Mouse (Mus musculus) embryo, embryonic 10 days (tissue): Measurements from ENCODE around the gene Shisal1.
A peak's percentile ranks its signal among the peaks of the same experiment; 100 is the strongest.

Source experiments
- DNase-seq: peaks from one replicate; pipeline ENCODE4 v3.0.0-alpha.2; 2015; ENCODE audit warnings: low spot score

Shisal1 gene

GRCm38 (mm10) chr15:84372801-84373200 lies 74.1 kb downstream of the Shisal1 start:
- peak; percentile 57 for DNase-seq

- DNase-seq = no peak
Measured at GRCm38 (mm10) chr15:84367402-84367801, 79.5 kb downstream of the Shisal1 start.

DNA sequence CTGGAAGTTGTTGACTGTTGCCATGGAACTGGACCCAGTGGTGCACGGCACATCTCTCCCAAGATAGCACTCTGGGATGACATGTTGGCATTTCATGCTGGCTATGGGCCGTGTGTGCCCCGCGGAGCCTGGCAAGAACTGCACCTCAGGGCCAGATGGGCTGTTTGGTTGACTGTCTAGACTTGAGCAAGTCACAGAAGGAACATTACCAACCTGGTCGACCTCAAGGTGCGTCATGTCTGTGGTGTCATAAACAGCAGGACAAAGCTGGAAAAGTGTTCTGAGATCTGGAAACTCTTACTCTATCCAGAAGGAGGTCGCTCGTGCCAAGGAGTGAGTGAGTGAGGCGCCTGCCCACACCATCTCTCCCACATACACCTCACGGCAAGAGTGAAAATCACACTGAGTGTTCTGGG lies 80.3 kb downstream of the Shisal1 start:
- DNase-seq = no peak

- DNase-seq = no peak
Measured at GRCm38 (mm10) chr15:84365675-84366381, 81.1 kb downstream of the Shisal1 start.

- DNase-seq = no peak
Measured at GRCm38 (mm10) chr15:84364746-84365145, 82.2 kb downstream of the Shisal1 start.

- DNase-seq = no peak
Measured at GRCm38 (mm10) chr15:84355081-84355480, 91.8 kb downstream of the Shisal1 start.

GRCm38 (mm10) chr15:84351915-84352844 lies 94.7 kb downstream of the Shisal1 start:
- no peak for DNase-seq

DNA sequence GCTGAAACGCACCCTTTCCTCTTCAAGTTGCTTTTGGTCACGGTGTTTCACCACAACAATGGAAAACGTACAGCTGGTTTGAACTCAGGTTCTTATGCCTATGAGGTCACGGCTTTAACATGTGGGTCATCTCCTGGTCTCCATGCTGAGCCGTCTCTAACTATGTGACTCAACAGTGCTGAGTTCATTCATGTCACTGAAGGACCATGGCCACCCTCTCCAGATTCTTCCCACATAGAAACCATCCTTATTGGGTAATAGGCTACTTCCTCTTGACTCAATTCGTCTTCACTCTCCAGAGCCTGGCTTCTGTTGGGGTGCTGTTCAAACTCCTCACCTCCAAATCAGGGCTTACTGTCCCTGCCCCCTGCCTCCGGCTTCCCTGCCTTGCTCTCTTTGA lies 95.6 kb downstream of the Shisal1 start:
- no peak for DNase-seq

GRCm38 (mm10) chr15:84349915-84350738 lies 96.8 kb downstream of the Shisal1 start:
- DNase-seq = peak; percentile 77

DNA sequence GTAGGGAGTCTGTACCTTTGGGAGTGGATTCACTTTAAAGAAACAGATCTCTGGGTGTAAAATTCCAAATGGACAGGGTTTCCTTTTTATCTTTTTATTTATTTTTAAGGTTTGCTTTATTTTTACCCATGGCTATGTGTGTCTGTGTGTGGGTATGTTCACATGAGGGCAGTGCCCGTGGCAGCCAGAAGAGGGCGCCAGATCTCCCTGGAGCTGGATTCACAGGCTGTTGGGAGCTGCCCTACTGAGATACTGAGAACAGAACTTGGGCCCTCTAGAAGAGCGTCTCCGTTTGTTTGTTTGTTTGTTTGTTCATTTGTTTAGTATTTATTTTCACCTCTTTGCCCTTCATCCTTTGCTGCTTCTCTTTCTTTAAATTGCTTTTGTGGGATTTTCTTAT lies 98.1 kb downstream of the Shisal1 start:
- DNase-seq = no peak

DNA sequence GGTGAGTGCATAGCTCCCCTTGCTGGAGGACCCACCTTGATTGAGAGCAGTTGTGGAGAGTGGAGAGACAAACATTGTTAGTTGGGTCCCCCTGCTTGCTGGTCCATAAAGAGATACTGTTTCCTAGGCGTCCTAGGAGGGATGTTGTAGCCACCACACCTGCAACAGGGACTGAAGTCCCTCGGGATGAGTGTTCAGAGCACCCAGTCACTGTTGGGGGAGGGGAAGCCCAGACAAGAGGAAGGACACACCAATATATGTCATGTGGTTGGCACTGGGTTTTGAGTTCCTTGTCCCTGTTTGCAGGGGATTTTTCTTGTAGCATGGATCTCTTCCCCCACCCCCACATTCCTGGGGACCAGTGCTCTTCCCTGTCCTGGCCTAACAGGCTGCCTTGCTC lies 106.0 kb downstream of the Shisal1 start:
- no peak for DNase-seq

DNA sequence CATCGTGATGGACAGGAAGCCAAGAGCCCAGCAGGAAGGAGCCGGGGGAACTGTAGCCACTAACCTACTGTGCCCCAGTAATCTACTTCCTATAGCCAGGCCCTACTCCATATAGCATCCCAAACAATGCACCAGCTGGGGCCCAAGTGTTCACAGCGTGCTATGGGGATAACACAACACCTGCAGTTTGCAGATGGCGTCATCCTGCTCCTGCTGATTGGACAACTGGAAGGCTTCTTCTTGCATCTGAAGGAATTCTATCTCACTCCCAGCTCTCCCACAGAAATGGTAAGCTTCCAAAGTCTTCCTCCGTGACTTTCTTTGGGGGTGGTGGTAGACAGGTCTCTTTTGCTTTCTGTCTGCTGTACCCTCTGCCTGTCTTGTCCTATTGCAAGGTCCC lies 109.3 kb downstream of the Shisal1 start:
- DNase-seq = no peak

DNA sequence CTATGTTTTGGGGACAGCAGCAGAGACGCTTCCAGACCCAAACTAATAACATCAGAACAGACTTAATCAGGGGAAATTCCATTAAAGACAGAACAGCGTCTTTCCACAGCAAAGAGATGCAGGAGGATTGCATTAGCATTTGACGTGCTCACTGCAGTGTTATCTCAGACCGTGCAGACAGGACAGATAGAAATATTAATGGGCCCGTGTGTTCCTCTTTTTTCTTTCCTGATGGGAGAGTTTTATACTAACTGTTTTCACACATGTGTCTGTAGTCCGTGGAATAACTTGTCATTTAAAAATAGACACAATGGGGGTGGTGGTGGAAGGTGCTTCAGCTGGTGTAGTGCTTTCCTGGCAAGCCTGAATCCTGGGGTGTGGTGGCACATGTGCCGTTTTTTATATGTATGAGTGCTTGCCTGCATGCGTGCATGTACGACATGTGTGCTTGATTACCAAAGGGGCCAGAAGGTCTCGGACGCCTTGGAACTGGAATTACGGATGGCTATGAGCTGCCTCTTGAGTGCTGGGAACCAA lies 110.5 kb downstream of the Shisal1 start:
- no peak for DNase-seq

DNA sequence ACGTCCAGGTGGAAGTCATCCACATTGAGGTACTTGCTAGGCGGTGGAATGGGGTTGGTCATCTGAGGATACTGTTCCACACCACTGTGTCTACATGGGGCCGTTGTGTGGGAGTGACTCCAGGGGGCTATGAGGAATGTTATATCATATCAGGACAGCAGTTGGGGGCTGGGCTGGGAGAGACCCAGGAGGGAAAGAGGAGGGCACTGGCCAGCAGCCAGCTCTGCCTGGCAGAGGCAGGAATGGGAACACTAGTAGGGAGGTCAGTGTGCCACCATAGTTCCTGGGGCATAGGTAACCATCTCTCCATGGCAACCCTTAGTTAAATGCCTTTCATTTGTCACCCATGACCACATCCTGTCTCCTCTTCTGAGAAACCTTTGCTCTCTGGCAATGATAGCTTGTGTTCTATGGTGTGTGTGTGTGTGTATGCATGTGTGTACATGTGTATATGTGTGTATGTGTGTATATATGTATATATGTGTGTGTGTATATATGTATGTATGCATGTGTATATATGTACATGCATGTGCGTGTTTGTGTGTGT lies 115.8 kb downstream of the Shisal1 start:
- DNase-seq = no peak

- no peak for DNase-seq
Measured at GRCm38 (mm10) chr15:84329940-84330339, 117.0 kb downstream of the Shisal1 start.
